Mouse (Mus musculus): ENCODE measurements around the gene Krtap1-4.

DNA sequence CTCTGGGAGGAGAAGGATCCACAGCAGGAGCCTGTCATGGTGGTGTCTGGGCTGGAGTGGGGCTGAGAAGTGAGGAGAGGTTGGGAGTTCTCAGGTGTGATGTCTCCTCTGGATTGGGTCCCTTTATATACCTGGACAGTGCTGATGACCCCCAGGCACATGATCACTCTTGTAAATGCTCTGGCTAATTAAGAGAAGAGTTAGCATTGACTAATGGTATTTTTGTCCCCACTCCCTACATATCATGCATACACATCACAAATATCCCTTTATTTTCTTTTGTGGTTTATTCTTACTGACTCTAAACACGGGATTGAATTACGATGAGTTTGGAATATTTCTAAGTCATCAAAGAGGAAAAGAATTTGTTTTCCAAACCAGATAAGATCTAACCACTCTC lies 36.9 kb upstream of the Krtap1-4 start, which contains the start of gene Gm11562:
- no peak for TF ChIP-seq CTCF (IDR thresholded peaks at IDR 0.05; ENCODE audit: low read depth, low read length)
- no peak for TF ChIP-seq GATA1 (IDR thresholded peaks at IDR 0.05; ENCODE audit: borderline replicate concordance, low read length)
- no peak for TF ChIP-seq POLR2AphosphoS5 (IDR thresholded peaks at IDR 0.05; ENCODE audit: insufficient replicate concordance, low read depth, low read length)
- TF ChIP-seq TAL1 (conservative IDR thresholded peaks at IDR 0.05; ENCODE audit: low read depth, low read length) = no peak
- TF ChIP-seq GATA2 (IDR thresholded peaks at IDR 0.05; ENCODE audit: borderline replicate concordance, low read depth, low read length) = no peak
